Mouse (Mus musculus) heart, postnatal 14 days (tissue): ENCODE measurements at regions not wholly inside any gene's neighbourhood (a gene's known extent, or its start where the extent isn't known, plus 50 kb on each side); places are given as distances from the start of the nearest gene placed in this dataset.
A peak's percentile ranks its signal among the peaks of the same experiment; 100 is the strongest.

Source experiments
- DNase-seq, 2 experiments: peaks; one replicate each; pipeline ENCODE4 v3.0.0; 2021 to 2022
- intact Hi-C: fragments of 180-260 bp; cut with DNase I; formaldehyde crosslinking; loops from one replicate; pipeline ENCODE4 v1.15.1; 2025

DNA sequence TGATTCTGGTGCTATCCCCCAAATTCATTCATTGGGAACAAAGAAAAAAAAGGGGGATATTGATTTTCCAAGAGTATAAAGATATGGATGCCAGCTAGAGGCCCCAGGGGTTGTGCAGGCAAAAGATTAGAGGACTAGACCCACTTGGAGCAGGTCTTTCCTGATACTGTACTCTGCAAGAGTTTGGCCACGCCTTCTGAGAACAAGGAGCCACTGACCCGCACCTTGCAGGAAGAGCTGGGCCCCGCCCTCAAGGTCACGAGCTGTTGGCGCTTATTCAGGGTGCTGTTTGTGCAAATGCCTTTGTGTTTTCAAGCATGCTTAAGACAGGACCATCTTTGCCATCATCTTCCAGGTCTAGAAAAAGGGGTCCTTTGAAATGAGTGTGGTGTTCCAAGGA is 54.5 kb upstream of the Slc7a1 start:
- intact Hi-C loops, result loop anchor here (5.0 kb wide), 1 partner anchor 338 kb away; no protein-coding TSS in a partner anchor
- DNase-seq, result no peak

DNA sequence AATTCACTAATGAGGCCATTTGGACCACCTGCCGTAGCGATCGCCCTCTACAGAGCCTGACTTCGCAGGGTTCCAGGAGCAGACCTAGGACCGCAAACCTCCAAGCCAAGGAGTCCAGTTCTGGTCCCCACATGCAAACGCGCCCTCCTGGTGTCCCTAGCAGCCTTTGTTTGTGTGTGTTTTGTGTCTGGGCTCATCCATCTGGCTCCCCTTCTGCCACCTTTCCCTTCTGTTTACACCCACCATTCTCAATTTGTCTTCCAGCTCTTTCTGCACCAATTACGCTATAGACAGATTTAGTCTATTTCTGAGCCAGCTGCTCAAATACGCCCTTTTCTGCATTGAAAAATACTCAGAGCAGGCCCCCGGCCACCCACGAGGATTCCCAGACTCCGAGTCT is 54.1 kb upstream of the Slc7a1 start:
- intact Hi-C loops, result loop anchor here (5.0 kb wide), 1 partner anchor 339 kb away; no protein-coding TSS in a partner anchor

GRCm38 (mm10) chr5:148452909-148453632 is 53.4 kb upstream of the Slc7a1 start:
- DNase-seq, result no peak
- intact Hi-C loops, result loop anchor here (5.0 kb wide), 1 partner anchor 339 kb away; no protein-coding TSS in a partner anchor

More for the DNA sequence above, 54.1 kb upstream of the Slc7a1 start:
- DNase-seq, result no peak

DNA sequence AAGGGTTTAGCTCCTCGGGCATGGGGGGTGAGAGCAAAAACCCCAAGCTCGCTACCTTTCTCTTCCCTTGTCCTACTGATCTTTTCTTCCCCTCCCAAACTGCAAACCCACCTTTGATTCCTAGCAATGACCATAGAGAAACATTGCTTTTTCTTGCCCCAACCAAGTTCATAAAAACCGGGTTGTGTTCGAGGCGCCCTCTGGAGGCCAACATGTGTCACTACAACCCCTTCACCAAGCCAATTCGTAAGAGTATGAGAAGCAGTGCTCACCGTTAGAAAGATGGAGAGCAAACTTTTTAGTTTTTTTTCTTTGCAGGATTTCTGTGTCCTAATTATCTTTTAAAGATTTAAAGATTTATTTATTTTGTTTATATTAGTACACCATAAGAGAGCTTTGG is 52.1 kb upstream of the Slc7a1 start:
- intact Hi-C loops, result loop anchor here (1.0 to 5.0 kb wide), 3 partner anchors 120 to 340 kb away; no protein-coding TSS in a partner anchor
- peak; percentile 70 to 80 for DNase-seq

DNA sequence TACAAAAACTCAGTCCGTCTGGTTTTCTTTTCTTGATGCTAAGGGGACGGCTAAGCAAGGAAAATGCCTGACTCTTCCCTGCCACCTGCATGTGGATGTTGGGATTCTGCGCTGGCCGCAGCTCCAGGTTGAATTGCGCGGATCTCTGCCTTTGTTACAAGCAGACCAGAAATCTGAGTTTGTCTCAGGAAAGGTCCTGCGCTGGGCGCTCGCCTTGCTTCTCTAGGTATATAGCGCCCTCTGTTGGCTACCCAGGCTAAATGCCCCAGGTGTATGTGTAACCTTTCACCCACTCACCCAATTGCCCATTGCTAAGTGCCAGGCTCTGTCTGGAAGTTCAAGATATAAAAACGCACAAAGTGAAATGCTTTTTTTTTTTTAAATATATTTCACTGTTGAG is 51.2 kb upstream of the Slc7a1 start:
- DNase-seq, result peak; percentile 59 to 81
- intact Hi-C loops, result loop anchor here (1.0 to 5.0 kb wide), 3 partner anchors 119 to 341 kb away; no protein-coding TSS in a partner anchor
